Mouse (Mus musculus): ENCODE data around the gene Hacd3. TPM values are rescaled to one million over a fixed set of nuclear protein-coding genes. Genes with fewer than 3 reads are reported as not detected.

Gene Hacd3
- total and polyA plus RNA-seq, 3 experiments = 30.4 to 68.7 (median 41.5) TPM

DNA sequence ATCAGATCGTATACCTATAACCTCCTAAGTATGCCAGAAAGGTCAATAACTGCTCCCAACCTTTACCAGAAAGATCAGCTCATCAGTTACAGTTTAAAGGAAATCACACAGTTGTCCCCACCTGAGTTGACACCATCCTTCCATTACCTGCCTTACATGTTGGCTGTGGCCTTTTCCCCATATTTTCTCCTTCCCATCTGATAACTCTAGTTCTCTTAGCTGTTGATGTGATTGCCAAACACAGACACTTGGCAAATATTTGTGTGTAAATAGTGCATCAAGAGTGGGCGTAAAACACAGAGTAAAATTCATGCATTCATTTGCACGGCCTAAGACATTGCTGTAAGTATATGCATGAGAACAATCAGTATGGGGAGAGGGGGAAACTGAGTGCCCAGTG lies 2.0 kb upstream of the Hacd3 start:
- no peak for DNase-seq (ENCODE audit: extremely low read depth)
- no peaks in the 10 kb centered on the region for H3K36me3 ChIP-seq (replicated peaks in 1 of 2; ENCODE audit: control insufficient read depth in 1 of 2, insufficient read depth in 1 of 2, low read length in 1 of 2)
- in situ Hi-C loops (cut with MboI; ENCODE audit: low pct_ligation_motif_present, low pct_unique_long_range_greater_than_20kb, low sequenced_read_pairs) (no loop called here), dilution Hi-C loops (cut with MboI; ENCODE audit: extremely low pct_ligation_motif_present, extremely low pct_unique_long_range_greater_than_20kb, low sequenced_read_pairs) (no loop called here)
- peaks cover 5% of the 10 kb centered on the region for H3K9me3 ChIP-seq (replicated peaks; ENCODE audit: low read length)
- H3K27me3 ChIP-seq (replicated peaks) = no peaks in the 10 kb centered on the region
- peaks cover 3% of the 10 kb centered on the region; the same call in 1 of the 2 replicates for H3K79me2 ChIP-seq (replicated peaks; ENCODE audit: control insufficient read depth, extremely low read depth, insufficient read depth, poor library complexity, severe bottlenecking)
- no peak overlapping the region for H3K9ac ChIP-seq (ENCODE audit: insufficient read depth, low read depth)
- no peak for TF ChIP-seq ELF1 (IDR thresholded peaks at IDR 0.05; ENCODE audit: low read depth, low read length)
- TF ChIP-seq E2F4 (IDR thresholded peaks at IDR 0.05; ENCODE audit: insufficient replicate concordance, low read depth, low read length) = no peak
- TF ChIP-seq IRF4 (IDR thresholded peaks at IDR 0.05; ENCODE audit: low read depth, low read length) = no peak
- TF ChIP-seq CTCF (conservative IDR thresholded peaks at IDR 0.05 in 1 of 2, IDR thresholded peaks at IDR 0.05 in 1 of 2; ENCODE audit: low read depth in 2 of 2, low read length in 2 of 2) = no peak
- TF ChIP-seq ETS1 (conservative IDR thresholded peaks at IDR 0.05; ENCODE audit: low read depth, low read length) = no peak
- TF ChIP-seq MAFK (IDR thresholded peaks at IDR 0.05; ENCODE audit: insufficient replicate concordance, low read length) = no peak
- no peak for TF ChIP-seq HCFC1 (IDR thresholded peaks at IDR 0.05; ENCODE audit: low read depth, low read length)
- no peak overlapping the region for H3K27ac ChIP-seq (ENCODE audit: insufficient read depth, low read depth)
- no peak overlapping the region for H3K4me2 ChIP-seq (ENCODE audit: insufficient read depth, low read depth, poor library complexity, severe bottlenecking)
- H3K4me1 ChIP-seq (ENCODE audit: control insufficient read depth in 1 of 2, insufficient read depth in 2 of 2) = peaks cover 10 to 35% of the 10 kb centered on the region in 2 experiments
- no peak overlapping the region for H3K4me3 ChIP-seq (replicated peaks in 1 of 3; ENCODE audit: low read depth in 2 of 3, low read length in 2 of 3, poor library complexity in 1 of 3)

DNA sequence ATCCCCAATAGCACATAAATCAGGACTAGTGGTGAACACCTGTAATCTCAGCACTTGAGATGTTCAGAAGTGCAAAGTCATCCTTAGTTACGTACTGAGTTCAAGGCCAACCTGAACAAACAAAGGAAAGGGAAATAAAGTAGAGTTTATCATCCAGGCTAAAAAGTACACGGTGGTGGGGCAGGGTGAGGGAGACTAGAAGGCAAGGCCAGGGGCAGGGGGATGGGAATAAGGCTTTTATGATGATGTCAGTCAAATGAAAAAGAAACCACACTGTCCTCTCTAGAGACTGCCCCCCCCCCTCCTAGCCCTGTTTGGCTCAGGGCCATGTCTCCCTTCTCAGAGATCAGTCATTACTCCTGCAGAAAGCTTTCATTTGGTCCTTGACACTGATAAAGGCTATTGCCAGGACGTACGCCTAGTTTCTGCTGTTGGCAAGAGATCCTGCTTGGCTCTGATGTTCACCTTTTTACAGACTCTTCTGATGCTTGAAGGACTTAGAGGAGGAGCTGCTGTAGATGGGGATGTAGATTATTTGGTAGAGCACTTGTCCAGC lies 1.2 kb upstream of the Hacd3 start:
- dilution Hi-C loops (cut with MboI; ENCODE audit: extremely low pct_ligation_motif_present, extremely low pct_unique_long_range_greater_than_20kb, low sequenced_read_pairs) (no loop called here), in situ Hi-C loops (cut with MboI; ENCODE audit: low pct_ligation_motif_present, low pct_unique_long_range_greater_than_20kb, low sequenced_read_pairs) (no loop called here)
- Histone ChIP-seq H3K4me3 (replicated peaks in 1 of 3; ENCODE audit: low read depth in 2 of 3, low read length in 2 of 3, poor library complexity in 1 of 3) (no peak overlapping the region), H3K79me2 (replicated peaks; ENCODE audit: control insufficient read depth, extremely low read depth, insufficient read depth, poor library complexity, severe bottlenecking) (peaks cover 9% of the 10 kb centered on the region), H3K36me3 (replicated peaks in 1 of 2; ENCODE audit: control insufficient read depth in 1 of 2, insufficient read depth in 1 of 2, low read length in 1 of 2) (peaks cover 0 to 1% of the 10 kb centered on the region in 2 experiments), H3K4me1 (ENCODE audit: control insufficient read depth in 1 of 2, insufficient read depth in 2 of 2) (peaks cover 10 to 43% of the 10 kb centered on the region in 2 experiments), H3K9me3 (replicated peaks; ENCODE audit: low read length) (peaks cover 5% of the 10 kb centered on the region), H3K27me3 (replicated peaks) (no peaks in the 10 kb centered on the region), H3K27ac (ENCODE audit: insufficient read depth, low read depth) (peak overlapping the region; percentile 42), H3K9ac (ENCODE audit: insufficient read depth, low read depth) (peak overlapping the region; percentile 85; the same call in 1 of the 2 replicates), H3K4me2 (ENCODE audit: insufficient read depth, low read depth, poor library complexity, severe bottlenecking) (peak overlapping the region; percentile 83; the same call in 1 of the 2 replicates)
- TF ChIP-seq CHD2 (IDR thresholded peaks at IDR 0.05; ENCODE audit: low read length) (no peak), BHLHE40 (IDR thresholded peaks at IDR 0.05; ENCODE audit: low read depth, low read length) (no peak), TBP (conservative IDR thresholded peaks at IDR 0.05; ENCODE audit: low read depth, low read length) (no peak), JUN (IDR thresholded peaks at IDR 0.05; ENCODE audit: insufficient read depth, low read depth, low read length) (no peak), NRF1 (IDR thresholded peaks at IDR 0.05; ENCODE audit: low read depth, low read length) (no peak), KAT2A (IDR thresholded peaks at IDR 0.05; ENCODE audit: insufficient replicate concordance, low read length) (no peak), SMC3 (IDR thresholded peaks at IDR 0.05; ENCODE audit: low read depth, low read length) (no peak), NELFE (IDR thresholded peaks at IDR 0.05; ENCODE audit: low read depth, low read length) (no peak), RAD21 (IDR thresholded peaks at IDR 0.05; ENCODE audit: low read depth, low read length) (no peak), JUND (conservative IDR thresholded peaks at IDR 0.05; ENCODE audit: low read depth, low read length) (no peak), IRF4 (IDR thresholded peaks at IDR 0.05; ENCODE audit: low read depth, low read length) (no peak), MXI1 (IDR thresholded peaks at IDR 0.05; ENCODE audit: low read depth, low read length) (no peak), ELF1 (IDR thresholded peaks at IDR 0.05; ENCODE audit: low read depth, low read length) (no peak), ETS1 (conservative IDR thresholded peaks at IDR 0.05; ENCODE audit: low read depth, low read length) (no peak), UBTF (IDR thresholded peaks at IDR 0.05; ENCODE audit: low read depth, low read length) (no peak), MAX (IDR thresholded peaks at IDR 0.05; ENCODE audit: low read length) (no peak)
- peak; percentile 31 for DNase-seq (ENCODE audit: extremely low read depth)
